Mouse (Mus musculus) Patski (cell line): Measurements from ENCODE around the gene Gm10964. TPM values are rescaled to one million over a fixed set of nuclear protein-coding genes. Genes with fewer than 3 reads are reported as not detected.

Experiments
- ATAC-seq: fragments of 100-300 bp; one replicate; pipeline ENCODE4 v1.8.0; 2021
- CTCF ChIA-PET: fragments of 350-600 bp; sonication (Branson Sonifier 250); formaldehyde crosslinking; loops from one replicate; lab custom pipeline; 2022; ENCODE audit warnings: inconsistent platforms; lab: Charles Lee
- POLR2A ChIA-PET: fragments of 350-600 bp; sonication (Branson Sonifier 250); formaldehyde crosslinking; loops from one replicate; lab custom pipeline; 2022; ENCODE audit warnings: antibody characterized with exemption, inconsistent platforms; lab: Charles Lee
- DNase-seq: peaks from one replicate; pipeline ENCODE4 v3.0.0-alpha.2; 2011; ENCODE audit warnings: low read depth, low spot score
- H3K27me3 ChIP-seq: fragments of 371-371 bp; one replicate; pipeline ENCODE4 v1.5.1; 2021
- CTCF ChIP-seq: fragments of 100-300 bp; IDR thresholded peaks from one replicate; pipeline ENCODE4 v1.5.1; 2021
- in situ Hi-C: fragments of 300-500 bp; cut with MboI; formaldehyde crosslinking; loops from 3 replicates; pipeline ENCODE4 v1.11.1; 2018; ENCODE audit warnings: low pct_unique_long_range_greater_than_20kb, mixed read lengths
- polyA plus RNA-seq: library from polyadenylated mRNA; unstranded; gene quantifications from one replicate; pipeline ENCODE4 v1.2.3, GENCODE M21; 2021

The Gm10964 gene
- polyA plus RNA-seq, 1 experiment from 2014 or later, result not detected

DNA sequence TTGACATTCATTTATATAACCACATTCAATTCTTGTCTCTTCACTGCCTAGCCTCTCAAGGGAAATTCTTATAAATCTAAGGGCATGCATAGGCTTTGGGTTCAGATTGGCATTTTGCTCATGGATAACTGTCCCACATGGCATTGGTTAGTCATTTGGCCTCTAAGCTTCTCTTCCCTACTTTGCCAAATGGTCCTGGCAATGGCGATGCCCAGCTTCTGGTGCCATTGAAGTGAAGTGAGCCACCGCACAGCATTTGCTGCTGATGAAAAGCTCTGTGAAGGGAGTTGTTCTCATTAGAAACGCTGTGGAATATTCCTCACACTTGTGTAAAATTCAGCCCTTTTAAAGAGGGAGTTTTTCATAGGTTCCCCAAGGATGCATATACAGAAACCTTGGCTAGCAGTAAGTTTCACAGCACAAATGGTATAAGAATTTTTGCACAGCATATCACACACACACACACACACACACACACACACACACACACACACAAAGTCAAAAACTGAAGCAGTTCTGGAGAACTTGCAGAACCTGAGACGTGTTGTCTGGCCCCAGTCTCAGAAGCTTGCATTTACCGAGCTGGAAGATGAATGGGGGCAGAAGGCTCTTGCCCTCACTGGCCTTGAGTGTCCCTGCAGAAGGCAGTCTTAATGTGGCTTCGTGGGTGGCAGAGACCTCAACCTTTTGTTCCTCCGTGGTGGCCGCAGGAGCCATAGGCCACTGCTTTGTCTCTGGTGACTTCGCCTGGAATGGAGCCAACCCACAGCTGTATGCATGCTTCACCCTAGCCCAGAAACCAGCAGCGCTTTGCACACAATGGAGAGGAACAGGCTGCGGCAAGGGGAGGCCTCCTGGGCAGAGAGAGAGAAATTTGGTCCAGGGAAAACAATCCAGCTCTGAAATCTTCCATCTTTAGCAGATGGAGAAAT is 23.1 kb upstream of the Gm10964 start:
- no peak for ATAC-seq
- ChIA-PET POLR2A (no interaction called here), CTCF (interaction anchor here (0.6 to 1.8 kb wide), 4 partner anchors 11 to 36 kb away, joined by 3 to 5 read pairs (median 4); no protein-coding TSS in a partner anchor)
- DNase-seq, result no peak
- in situ Hi-C loops, result no loop called here
- no peak for TF ChIP-seq CTCF
- no peaks in the 10 kb centered on the region for H3K27me3 ChIP-seq

GRCm38 (mm10) chr3:103716774-103717760 is 22.1 kb upstream of the Gm10964 start:
- DNase-seq (no peak), ATAC-seq (no peak)
- CTCF ChIA-PET, result interaction anchor here (1.0 to 1.8 kb wide), 4 partner anchors 16 to 278 kb away, joined by 3 to 5 read pairs (median 3); no protein-coding TSS in a partner anchor

GRCm38 (mm10) chr3:103718728-103719127 is 20.4 kb upstream of the Gm10964 start:
- no peak for TF ChIP-seq CTCF
- H3K27me3 ChIP-seq, result no peaks in the 10 kb centered on the region
- ATAC-seq, result no peak
- ChIA-PET CTCF (no interaction called here), POLR2A (interaction anchor here (0.6 kb wide), 1 partner anchor 32 kb away, joined by 3 read pairs; no protein-coding TSS in a partner anchor)
- in situ Hi-C loops, result no loop called here
- DNase-seq, result no peak

More at GRCm38 (mm10) chr3:103716774-103717760, 22.1 kb upstream of the Gm10964 start:
- no peak for TF ChIP-seq CTCF
- in situ Hi-C loops, result no loop called here
- no peaks in the 10 kb centered on the region for H3K27me3 ChIP-seq
- POLR2A ChIA-PET, result no interaction called here

GRCm38 (mm10) chr3:103724137-103724536 is 15.0 kb upstream of the Gm10964 start:
- ChIA-PET POLR2A (no interaction called here), CTCF (no interaction called here)
- TF ChIP-seq CTCF, result no peak
- in situ Hi-C loops, result no loop called here
- no peak for DNase-seq
- ATAC-seq, result no peak
- no peaks in the 10 kb centered on the region for H3K27me3 ChIP-seq

DNA sequence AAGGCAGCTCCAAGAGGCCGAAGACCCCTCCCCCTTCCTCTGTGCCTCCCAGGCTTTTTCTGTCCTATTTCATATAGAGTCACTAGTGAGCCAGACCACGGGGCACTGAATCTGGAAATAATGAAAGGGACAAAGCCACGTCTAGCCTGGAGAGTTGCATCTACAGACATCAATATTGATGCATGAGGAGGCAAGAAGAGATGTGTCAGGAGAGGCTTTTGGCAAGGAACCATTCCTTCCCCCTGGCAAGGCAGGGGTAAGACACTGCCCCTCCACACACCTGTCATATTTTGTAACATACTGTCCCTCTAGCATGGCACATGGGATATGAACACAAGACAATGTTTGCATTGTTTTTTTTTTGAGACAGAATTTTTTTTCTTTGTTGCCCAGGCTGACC is 12.5 kb upstream of the Gm10964 start:
- in situ Hi-C loops, result no loop called here
- DNase-seq (no peak), ATAC-seq (no peak)
- ChIA-PET CTCF (interaction anchor here (1.4 kb wide), 1 partner anchor 10 kb away, joined by 3 read pairs; no protein-coding TSS in a partner anchor), POLR2A (no interaction called here)
- H3K27me3 ChIP-seq, result no peaks in the 10 kb centered on the region
- TF ChIP-seq CTCF, result no peak

GRCm38 (mm10) chr3:103727813-103728326 is 11.3 kb upstream of the Gm10964 start:
- DNase-seq (no peak), ATAC-seq (no peak)
- CTCF ChIA-PET, result interaction anchor here (1.0 kb wide), 1 partner anchor 22 kb away, joined by 4 read pairs; no protein-coding TSS in a partner anchor
- no peaks in the 10 kb centered on the region for H3K27me3 ChIP-seq
- in situ Hi-C loops, result no loop called here
- no peak for TF ChIP-seq CTCF
- POLR2A ChIA-PET, result interaction anchor here (0.7 kb wide), 1 partner anchor 91 kb away, joined by 3 read pairs; no protein-coding TSS in a partner anchor

- ATAC-seq (no peak), DNase-seq (no peak)
- ChIA-PET CTCF (interaction anchor here (1.0 kb wide), 1 partner anchor 292 kb away, joined by 3 read pairs; no protein-coding TSS in a partner anchor), POLR2A (no interaction called here)
- no peaks in the 10 kb centered on the region for H3K27me3 ChIP-seq
- no peak for TF ChIP-seq CTCF
- in situ Hi-C loops, result no loop called here
Measured at GRCm38 (mm10) chr3:103729850-103730249, 9.3 kb upstream of the Gm10964 start.

GRCm38 (mm10) chr3:103732116-103732515 is 7.0 kb upstream of the Gm10964 start:
- no peaks in the 10 kb centered on the region for H3K27me3 ChIP-seq

GRCm38 (mm10) chr3:103733176-103733575 is 6.0 kb upstream of the Gm10964 start:
- DNase-seq (no peak), ATAC-seq (no peak)
- no peak for TF ChIP-seq CTCF
- ChIA-PET CTCF (interaction anchor here (1.0 to 1.2 kb wide), 2 partner anchors 16 to 26 kb away, joined by 3 to 5 read pairs; no protein-coding TSS in a partner anchor), POLR2A (interaction anchor here (0.7 kb wide), 1 partner anchor 109 kb away, joined by 3 read pairs; no protein-coding TSS in a partner anchor)
- H3K27me3 ChIP-seq, result no peaks in the 10 kb centered on the region
- in situ Hi-C loops, result no loop called here

More at GRCm38 (mm10) chr3:103732116-103732515, 7.0 kb upstream of the Gm10964 start:
- in situ Hi-C loops, result no loop called here
- POLR2A ChIA-PET, result no interaction called here
- no peak for TF ChIP-seq CTCF
- CTCF ChIA-PET, result interaction anchor here (1.2 kb wide), 1 partner anchor 264 kb away, joined by 3 read pairs; no protein-coding TSS in a partner anchor
- DNase-seq (no peak), ATAC-seq (no peak)
